Mouse (Mus musculus) forebrain, embryonic 11.5 days (tissue): Measurements from ENCODE around the gene H2-Oa. TPM values are rescaled to one million over a fixed set of nuclear protein-coding genes. Genes with fewer than 3 reads are reported as not detected.
A peak's percentile ranks its signal among the peaks of the same experiment; 100 is the strongest.
"Not testable (repeated sequence)": the region's sequence is repeated elsewhere in the genome, so short reads cannot be mapped to it uniquely, and the experiment has no call there.

ENCODE experiments used
- ATAC-seq: fragments of 200-750 bp; cut with Nextera tagmentation; replicated peaks from 2 replicates; pipeline ENCODE4 v1.8.0; 2017; ENCODE audit warnings: moderate TSS enrichment; ENCODE audit not compliant: low FRiP score
- DNase-seq: peaks from one replicate; pipeline ENCODE4 v3.0.0-alpha.2; 2017; ENCODE audit warnings: low spot score
- H3K27ac ChIP-seq: fragments of 300-500 bp; sonication (generic); 2 replicates; pipeline ENCODE4 v1.5.1; 2014; ENCODE audit warnings: low read depth, low read length
- H3K27me3 ChIP-seq: fragments of 300-500 bp; sonication (generic); 2 replicates; pipeline ENCODE4 v1.6.1; 2014; ENCODE audit warnings: mild to moderate bottlenecking, low read length, mixed read lengths; ENCODE audit not compliant: control insufficient read depth, insufficient read depth
- H3K36me3 ChIP-seq: fragments of 300-500 bp; sonication (generic); 2 replicates; pipeline ENCODE4 v1.6.1; 2014; ENCODE audit warnings: mild to moderate bottlenecking, low read length, moderate library complexity, mixed read lengths; ENCODE audit not compliant: control insufficient read depth, insufficient read depth
- H3K4me1 ChIP-seq: fragments of 300-500 bp; sonication (generic); replicated peaks from 2 replicates; pipeline ENCODE4 v1.6.1; 2014; ENCODE audit warnings: low read length, mixed read lengths; ENCODE audit not compliant: control insufficient read depth, insufficient read depth
- H3K4me2 ChIP-seq: fragments of 300-500 bp; sonication (generic); 2 replicates; pipeline ENCODE4 v1.6.1; 2014; ENCODE audit warnings: low read depth, mild to moderate bottlenecking, low read length, moderate library complexity, mixed read lengths; ENCODE audit not compliant: severe bottlenecking
- H3K4me3 ChIP-seq: fragments of 300-500 bp; sonication (generic); 2 replicates; pipeline ENCODE4 v1.5.1; 2014; ENCODE audit warnings: low read depth, low read length
- H3K9ac ChIP-seq: fragments of 300-500 bp; sonication (generic); 2 replicates; pipeline ENCODE4 v1.6.1; 2014; ENCODE audit warnings: low read length
- H3K9me3 ChIP-seq: fragments of 300-500 bp; sonication (generic); 2 replicates; pipeline ENCODE4 v1.6.1; 2016; ENCODE audit warnings: low read length, mixed read lengths; ENCODE audit not compliant: control insufficient read depth
- WGBS: fragments of 180-500 bp; shearing (Covaris S2); extraction: QIAGEN DNeasy Blood & Tissue Kit; methylation state at CpG from one replicate; pipeline ENCODE4 v1.1.7; 2014; 5-methylcytosine and 5-hydroxymethylcytosine counted together
- polyA plus RNA-seq: library from polyadenylated mRNA; unstranded; fragments of >200 nt; fragmentation: Nextera tagmentation; extraction: Ambion mirVana; gene quantifications from 2 replicates; pipeline ENCODE4 v1.2.1, GENCODE M21; 2014

The H2-Oa gene
- polyA plus RNA-seq, 1 experiment from 2014 or later = 0.17 TPM

DNA sequence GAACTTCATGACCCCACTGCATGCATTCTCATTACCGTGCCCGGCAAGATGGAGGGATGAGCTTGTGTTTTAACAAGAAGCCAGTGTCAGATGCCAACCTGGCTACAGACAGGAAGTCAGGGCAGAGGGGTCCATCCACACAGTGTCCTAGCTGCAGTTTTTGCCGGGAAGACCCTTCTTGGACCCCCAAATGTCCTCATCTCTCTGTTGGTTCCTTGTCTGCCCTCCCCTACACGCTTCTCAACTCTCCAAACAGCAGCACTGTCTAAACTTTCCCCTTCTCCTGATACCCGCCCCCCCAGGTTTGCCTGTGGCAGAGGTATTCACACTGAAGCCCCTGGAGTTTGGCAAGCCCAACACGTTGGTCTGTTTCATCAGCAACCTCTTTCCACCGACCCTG, 45.5 kb downstream of the H2-Oa start:
- ATAC-seq = no peak
- no peak overlapping the region for H3K9ac ChIP-seq
- H3K27ac ChIP-seq = no peak overlapping the region
- H3K4me1 ChIP-seq = peaks cover 4% of the 10 kb centered on the region
- no peaks in the 10 kb centered on the region for H3K9me3 ChIP-seq
- no peak for DNase-seq
- WGBS = 78% methylated on average over 7 of the region's 7 CpGs
- no peaks in the 10 kb centered on the region for H3K36me3 ChIP-seq
- peaks cover 16% of the 10 kb centered on the region for H3K27me3 ChIP-seq
- no peak overlapping the region for H3K4me2 ChIP-seq
- H3K4me3 ChIP-seq = no peak overlapping the region

DNA sequence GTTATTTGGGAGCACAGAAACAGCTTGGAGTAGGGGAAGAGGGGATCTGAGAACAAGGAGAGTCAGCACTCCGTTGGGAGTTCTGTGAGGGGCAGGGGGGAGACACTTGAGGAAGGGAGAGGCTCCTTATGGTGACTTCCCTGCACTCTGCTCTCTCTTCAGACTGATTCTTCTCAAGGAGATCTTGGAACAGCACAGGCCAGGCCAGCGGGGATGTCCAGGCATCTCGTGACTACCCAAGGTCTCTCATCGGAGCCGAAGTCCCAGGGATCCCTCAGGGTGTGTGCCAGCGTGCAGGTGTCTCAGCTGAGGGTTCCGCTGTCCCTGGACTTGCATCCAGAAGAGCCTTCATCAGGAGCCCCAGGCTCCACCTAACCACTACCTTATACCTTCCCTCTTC, 46.5 kb downstream of the H2-Oa start:
- H3K4me2 ChIP-seq = no peak overlapping the region; the same call in 1 of the 2 replicates
- H3K27ac ChIP-seq = no peak overlapping the region
- WGBS = 85% methylated on average over 7 of the region's 7 CpGs
- DNase-seq (no peak), ATAC-seq (no peak)
- no peak overlapping the region for H3K4me3 ChIP-seq
- no peak overlapping the region for H3K9ac ChIP-seq
- no peaks in the 10 kb centered on the region for H3K9me3 ChIP-seq
- peaks cover 4% of the 10 kb centered on the region for H3K4me1 ChIP-seq
- H3K36me3 ChIP-seq = no peaks in the 10 kb centered on the region
- peaks cover 16% of the 10 kb centered on the region for H3K27me3 ChIP-seq

DNA sequence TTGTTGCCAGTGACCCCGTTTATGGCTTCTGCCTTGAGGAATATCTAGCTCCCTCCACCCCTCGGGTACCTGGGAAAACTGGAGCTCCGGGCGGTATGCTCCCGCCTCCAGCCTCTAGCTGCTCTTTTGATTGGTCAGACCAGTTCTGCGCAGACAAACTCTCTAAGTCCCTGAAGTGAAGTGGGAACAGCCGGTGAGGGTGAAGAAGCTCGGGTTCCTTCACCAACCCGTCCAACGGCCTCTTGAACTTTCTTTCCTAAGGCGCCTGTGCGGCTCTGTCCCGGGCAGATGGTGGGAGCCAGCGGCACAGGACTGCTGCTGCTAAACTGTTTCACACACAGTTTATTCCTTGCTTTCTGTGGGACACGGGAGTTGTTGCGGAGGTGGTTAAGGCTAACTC, 47.3 kb downstream of the H2-Oa start:
- peaks cover 16% of the 10 kb centered on the region for H3K27me3 ChIP-seq
- H3K4me3 ChIP-seq = peak overlapping the region; percentile 31
- H3K9ac ChIP-seq = peak overlapping the region; percentile 55
- ATAC-seq (no peak), DNase-seq (peak; percentile 71)
- H3K36me3 ChIP-seq = no peaks in the 10 kb centered on the region
- H3K27ac ChIP-seq = no peak overlapping the region
- H3K9me3 ChIP-seq = no peaks in the 10 kb centered on the region
- peaks cover 4% of the 10 kb centered on the region for H3K4me1 ChIP-seq
- peak overlapping the region; percentile 67 for H3K4me2 ChIP-seq
- WGBS = 1% methylated on average over 16 of the region's 16 CpGs

DNA sequence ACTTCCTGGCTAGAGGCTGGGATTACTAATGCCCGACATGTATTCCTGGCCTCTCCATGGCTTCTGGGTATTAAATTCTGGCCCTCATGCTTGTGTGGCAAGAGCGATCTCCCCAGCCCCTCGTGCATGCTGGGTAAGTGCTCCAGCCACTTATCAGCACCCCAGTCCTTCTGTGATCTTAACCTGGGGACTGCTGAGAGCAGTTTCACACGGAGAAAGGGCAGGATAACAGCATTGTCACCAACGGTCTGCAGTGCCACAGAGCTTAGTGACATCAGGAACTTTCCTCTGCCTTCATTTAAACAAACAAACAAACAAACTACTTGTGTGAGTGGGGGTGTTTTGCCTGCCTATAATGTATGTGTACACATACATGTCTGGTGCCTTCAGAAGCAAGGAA, 48.1 kb downstream of the H2-Oa start:
- Histone ChIP-seq H3K36me3 (no peaks in the 10 kb centered on the region), H3K4me1 (peaks cover 4% of the 10 kb centered on the region), H3K27me3 (peaks cover 16% of the 10 kb centered on the region), H3K9ac (no peak overlapping the region), H3K9me3 (no peaks in the 10 kb centered on the region), H3K4me2 (no peak overlapping the region), H3K27ac (no peak overlapping the region), H3K4me3 (peak overlapping the region; percentile 31; the same call in 1 of the 2 replicates)
- 17% methylated on average over 5 of the region's 5 CpGs for WGBS
- DNase-seq (peak; percentile 45), ATAC-seq (no peak)

DNA sequence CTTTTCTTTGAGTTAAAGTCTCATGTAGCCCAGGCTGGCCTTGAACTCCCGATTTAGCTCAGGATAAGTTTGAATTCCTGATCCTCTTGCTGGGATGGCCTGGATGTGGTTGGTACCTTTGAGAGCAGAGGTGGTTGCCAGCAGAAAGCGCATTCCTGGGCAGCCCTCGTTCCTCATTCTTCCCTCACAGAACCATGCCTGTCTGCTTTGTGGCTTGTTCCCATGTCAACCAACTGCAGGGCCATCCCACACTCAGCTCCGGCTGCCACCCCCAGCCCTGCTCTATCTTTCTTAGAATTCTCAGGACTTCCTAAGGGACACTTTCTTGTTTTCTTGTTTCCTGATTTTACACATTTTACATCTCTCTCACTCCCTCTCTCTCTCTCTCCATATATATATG, 49.3 kb downstream of the H2-Oa start:
- DNase-seq = peak; percentile 38
- peaks cover 16% of the 10 kb centered on the region for H3K27me3 ChIP-seq
- no peaks in the 10 kb centered on the region for H3K9me3 ChIP-seq
- peaks cover 4% of the 10 kb centered on the region for H3K4me1 ChIP-seq
- WGBS = 56% methylated on average over 4 of the region's 4 CpGs
- no peak overlapping the region for H3K4me3 ChIP-seq
- H3K9ac ChIP-seq = no peak overlapping the region
- H3K27ac ChIP-seq = no peak overlapping the region
- ATAC-seq = no peak
- H3K36me3 ChIP-seq = no peaks in the 10 kb centered on the region
- no peak overlapping the region for H3K4me2 ChIP-seq

DNA sequence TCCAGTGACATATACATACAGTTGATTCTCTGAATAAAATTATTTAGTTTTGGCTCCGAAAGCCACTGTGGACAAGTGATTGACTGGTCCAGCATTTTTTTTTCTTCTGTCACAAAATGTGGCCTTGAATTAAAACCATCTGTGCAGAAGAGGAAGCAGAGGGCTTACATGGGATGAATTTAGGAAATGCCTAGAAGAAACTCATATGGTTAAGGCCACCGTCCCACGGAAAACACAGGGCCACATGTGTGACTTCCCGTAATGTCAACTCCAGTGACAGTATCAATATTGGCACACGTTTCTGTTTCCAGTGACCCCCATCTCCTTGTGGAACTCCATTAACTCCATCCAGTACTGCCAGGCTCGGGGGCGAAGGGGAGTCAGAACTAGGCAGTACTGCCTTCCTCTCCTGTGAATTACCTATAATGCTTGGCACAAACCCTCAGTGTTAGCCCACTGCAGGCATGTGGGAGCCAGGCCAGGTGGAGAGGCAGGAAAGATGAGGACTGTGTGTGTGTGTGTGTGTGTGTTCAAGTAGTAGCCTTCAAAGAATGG, 50.4 kb downstream of the H2-Oa start:
- H3K27ac ChIP-seq = no peak overlapping the region
- no peak overlapping the region for H3K9ac ChIP-seq
- 82% methylated on average over 7 of the region's 7 CpGs for WGBS
- H3K27me3 ChIP-seq = peaks cover 16% of the 10 kb centered on the region
- no peak overlapping the region for H3K4me2 ChIP-seq
- H3K4me1 ChIP-seq = peaks cover 4% of the 10 kb centered on the region
- ATAC-seq (no peak), DNase-seq (peak; percentile 46)
- H3K4me3 ChIP-seq = no peak overlapping the region
- no peaks in the 10 kb centered on the region for H3K9me3 ChIP-seq
- no peaks in the 10 kb centered on the region for H3K36me3 ChIP-seq

DNA sequence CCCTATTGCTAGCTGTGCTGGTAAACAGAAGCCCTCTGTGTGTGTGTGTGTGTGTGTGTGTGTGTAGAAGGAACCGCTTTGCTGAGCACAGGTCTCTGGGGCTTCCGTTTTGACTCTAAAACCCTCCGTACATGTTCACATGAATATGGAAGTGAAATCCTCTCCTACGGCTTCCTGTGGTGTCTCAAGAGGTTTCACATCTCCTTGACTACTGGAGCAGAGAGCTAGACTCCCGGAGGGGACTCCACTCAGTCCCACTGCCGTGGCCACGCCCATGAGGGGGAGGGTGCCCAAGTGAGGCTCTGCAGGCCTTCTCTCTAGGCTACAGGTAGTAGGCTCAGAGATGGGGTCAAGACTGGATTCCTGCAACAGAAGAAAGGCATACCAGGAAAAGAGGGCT, 50.9 kb downstream of the H2-Oa start, which contains the start of gene H2-DMb2:
H2-DMb2 (plus strand) TSS at position 275 of the 400 bp plus-strand sequence.
- H3K9me3 ChIP-seq = no peaks in the 10 kb centered on the region
- H3K27me3 ChIP-seq = peaks cover 16% of the 10 kb centered on the region
- peaks cover 4% of the 10 kb centered on the region for H3K4me1 ChIP-seq
- H3K4me3 ChIP-seq = no peak within 1 kb of the TSS
- 38% methylated on average over 7 of the region's 7 CpGs for WGBS
- DNase-seq = peak; percentile 42
- ATAC-seq = no peak
- no peaks in the 10 kb centered on the region for H3K36me3 ChIP-seq
- H3K9ac ChIP-seq = no peak within 1 kb of the TSS
- H3K27ac ChIP-seq = no peak within 1 kb of the TSS
- H3K4me2 ChIP-seq = no peak within 1 kb of the TSS

DNA sequence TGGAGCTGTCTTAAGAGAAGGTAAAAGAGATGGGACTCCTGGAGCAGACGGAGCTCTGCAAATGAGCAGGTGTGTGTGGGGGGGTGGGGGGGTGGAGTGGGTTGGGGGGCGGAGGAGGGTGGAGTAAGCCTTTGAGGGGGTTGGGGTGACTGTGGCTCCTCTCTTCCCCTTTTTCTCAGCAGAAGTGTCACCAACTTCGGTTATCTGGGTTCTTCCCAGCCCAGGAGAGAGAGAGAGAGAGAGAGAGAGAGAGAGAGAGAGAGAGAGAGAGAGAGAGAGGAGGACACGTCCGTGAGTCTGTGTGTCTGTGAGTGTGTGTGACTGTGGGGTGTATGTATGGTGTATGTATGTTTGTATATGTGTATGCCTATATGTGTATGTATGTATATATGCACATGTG, 51.3 kb downstream of the H2-Oa start:
- ATAC-seq = no peak
- H3K4me3 ChIP-seq = no peak overlapping the region

DNA sequence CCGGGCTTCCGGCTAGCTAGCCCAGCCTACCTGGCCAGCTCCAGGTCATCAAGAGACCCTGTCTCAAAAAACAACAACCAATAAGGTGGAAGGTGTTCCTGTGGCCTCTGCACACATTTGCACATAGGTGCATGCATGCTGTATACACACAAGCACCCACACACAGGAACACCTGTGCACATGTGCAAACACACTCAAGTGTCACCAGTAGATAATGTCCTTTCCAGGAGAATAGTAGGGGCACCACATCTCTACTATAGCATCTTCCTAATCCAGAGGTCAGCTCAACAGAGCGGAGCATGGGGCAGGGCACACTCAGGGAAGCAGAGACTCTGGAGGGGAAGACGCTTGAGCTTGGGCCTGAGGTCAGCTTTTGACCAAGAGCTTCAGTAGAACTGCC, 52.1 kb downstream of the H2-Oa start:
- H3K4me3 ChIP-seq, H3K4me1 ChIP-seq, H3K4me2 ChIP-seq, ATAC-seq, H3K9ac ChIP-seq, H3K36me3 ChIP-seq, H3K27ac ChIP-seq, H3K9me3 ChIP-seq, H3K27me3 ChIP-seq, DNase-seq: not testable (repeated sequence)
- 98% methylated on average over 4 of the region's 4 CpGs for WGBS

More for the DNA sequence above, 51.3 kb downstream of the H2-Oa start:
- no peak overlapping the region for H3K4me2 ChIP-seq
- DNase-seq = no peak
- H3K4me1 ChIP-seq = peaks cover 4% of the 10 kb centered on the region
- H3K27me3 ChIP-seq = peaks cover 12% of the 10 kb centered on the region
- no peaks in the 10 kb centered on the region for H3K9me3 ChIP-seq
- no peak overlapping the region for H3K27ac ChIP-seq
- no peaks in the 10 kb centered on the region for H3K36me3 ChIP-seq
- no peak overlapping the region for H3K9ac ChIP-seq
- WGBS = 70% methylated on average over 5 of the region's 5 CpGs
